Mouse (Mus musculus) kidney, postnatal 10 days (tissue): ENCODE measurements at regions not wholly inside any gene's neighbourhood (a gene's known extent, or its start where the extent isn't known, plus 50 kb on each side); places are given as distances from the start of the nearest gene placed in this dataset.

ENCODE experiments used
- DNase-seq: peaks from one replicate; pipeline ENCODE4 v3.0.0; 2021; ENCODE audit warnings: mixed read lengths

DNA sequence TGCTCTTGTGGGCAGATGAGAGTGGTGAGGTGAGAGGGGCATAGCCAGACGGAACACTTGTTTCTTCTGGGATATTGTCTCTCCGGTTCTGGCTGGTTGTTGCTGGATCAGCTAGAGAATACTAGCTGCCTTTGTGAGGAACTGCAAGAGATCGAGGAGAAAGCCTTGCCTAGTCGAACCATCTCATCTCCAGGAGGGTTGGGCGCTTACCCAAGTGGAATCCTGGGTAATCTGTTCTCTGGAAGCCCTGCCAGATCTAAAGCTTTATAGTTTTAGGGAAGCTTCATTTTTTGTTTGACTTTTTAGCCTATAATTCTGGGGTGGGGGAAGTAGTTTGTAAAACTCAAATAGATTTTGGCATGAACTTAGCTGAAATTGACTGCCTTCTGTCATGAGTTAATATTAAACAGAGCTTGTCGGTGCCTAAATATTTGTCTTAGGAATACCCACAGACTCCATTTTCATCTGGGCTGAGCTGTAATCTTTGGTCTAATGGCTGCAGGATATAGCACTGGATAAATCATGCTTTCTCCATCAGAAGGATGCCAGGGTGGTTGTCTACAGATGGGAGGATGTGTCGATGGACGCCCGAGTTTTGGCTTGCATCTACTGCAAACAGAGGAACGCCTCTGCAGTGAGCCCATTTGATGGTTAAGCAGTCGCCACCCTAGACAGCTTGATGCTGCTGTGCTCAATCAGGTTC, 279.1 kb upstream of the Zfp64 start:
- no peak for DNase-seq

DNA sequence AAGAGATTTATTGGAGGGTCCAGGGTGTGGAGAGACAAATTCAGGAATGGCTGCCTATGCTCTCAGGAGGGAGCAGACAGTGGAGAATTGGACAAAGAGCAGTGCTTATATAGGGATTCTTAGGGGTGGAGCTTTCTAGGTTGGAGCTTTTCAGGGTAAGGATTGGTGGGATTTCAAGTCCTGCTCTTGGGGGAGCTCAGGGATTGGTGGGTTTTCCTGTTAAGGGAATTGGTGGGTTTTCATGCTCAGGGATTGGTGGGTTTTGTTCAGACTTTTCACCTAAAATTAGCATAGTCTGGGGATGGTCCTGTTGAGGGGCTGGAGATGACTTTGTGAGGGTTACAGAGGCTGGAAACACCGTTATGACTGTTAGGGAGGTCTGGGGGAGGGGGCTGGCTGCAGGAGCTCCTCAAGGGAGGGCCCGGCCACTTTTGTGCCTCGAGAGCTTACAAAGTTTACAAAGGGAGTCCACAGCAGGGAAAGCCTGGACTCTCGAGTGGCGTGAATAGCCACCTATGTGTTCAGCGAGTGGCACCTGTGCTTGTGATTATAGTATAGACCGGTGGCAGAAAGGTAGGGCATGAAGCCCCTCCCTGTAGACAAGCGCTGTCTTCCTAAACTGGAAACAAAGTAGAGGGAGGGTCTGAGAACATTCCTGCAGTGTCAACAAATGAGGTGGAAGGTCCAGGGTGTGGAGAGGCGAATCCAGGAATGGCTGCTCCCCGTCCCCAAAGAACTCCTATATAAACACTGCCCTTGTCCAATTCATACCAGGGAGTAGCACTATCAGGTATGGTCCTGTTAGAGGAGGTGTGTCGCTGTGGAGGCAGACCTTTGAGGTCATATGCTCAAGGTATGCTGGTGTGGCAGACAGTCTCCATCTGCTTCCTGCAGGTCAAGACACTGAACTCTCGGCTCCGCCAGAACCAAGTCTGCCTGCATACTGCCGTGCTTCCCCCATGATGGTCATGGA, 278.1 kb upstream of the Zfp64 start:
- DNase-seq: no peak

DNA sequence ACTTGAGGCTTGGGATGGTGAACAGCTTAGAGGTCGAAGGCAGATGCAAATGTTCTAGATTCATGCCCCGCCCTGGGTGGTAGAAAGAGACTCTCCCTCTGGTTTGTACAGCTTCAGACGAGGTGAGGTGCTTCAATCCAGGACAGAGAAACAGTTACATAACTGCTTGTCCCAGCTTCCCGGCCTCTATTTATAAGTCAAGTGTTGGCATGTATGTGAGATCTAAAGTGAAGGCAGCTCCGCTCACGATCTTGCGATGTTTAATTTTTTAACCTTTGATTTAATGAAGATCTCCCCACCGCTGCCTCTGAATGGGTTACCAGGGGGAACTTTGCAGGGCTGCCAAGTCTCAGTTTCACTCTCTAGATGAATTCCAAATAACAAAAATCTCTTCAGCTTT, 266.9 kb upstream of the Zfp64 start:
- no peak for DNase-seq

DNA sequence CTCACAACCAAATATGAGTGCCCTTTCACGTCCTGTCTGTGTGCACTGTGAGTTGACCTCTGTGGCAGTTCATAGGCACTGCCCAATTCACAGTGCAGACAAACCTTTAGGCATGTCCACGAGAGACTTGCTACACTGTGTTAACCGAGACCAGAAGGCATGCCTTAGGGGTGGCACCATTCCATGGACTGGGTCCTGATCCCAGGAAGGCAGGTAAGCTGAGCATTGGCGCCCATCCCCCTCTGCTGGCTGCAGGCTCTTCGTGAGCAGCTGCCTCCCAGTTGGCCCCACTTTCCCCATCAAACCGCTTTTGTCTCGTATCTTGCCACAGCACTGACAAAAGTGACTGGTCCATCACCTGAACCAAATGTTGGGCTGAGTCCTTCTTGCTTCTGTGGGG, 265.8 kb upstream of the Zfp64 start:
- DNase-seq: no peak

DNA sequence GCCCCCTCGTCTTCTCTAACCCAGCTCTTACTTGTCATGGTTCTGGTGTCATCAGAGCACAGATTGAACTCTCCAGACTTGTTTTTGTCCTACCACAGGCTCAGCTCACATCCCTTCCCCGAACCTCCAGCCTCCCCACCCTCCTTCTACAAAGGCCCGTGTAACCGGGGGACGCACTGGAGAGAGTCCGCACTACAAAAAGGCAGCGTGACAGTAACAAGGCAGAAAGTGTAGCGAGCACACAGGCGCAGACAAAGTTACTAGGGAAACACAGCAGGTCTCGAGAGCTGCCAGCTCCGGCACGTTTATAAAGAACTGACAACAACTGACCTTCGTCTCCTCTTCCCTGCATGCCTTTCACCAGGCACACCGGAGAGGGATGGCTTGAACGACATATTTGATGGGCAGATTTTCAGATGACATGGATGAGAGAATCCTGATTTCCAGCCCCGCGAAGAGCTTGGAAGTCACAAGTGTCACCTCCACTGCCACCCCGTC, 260.2 kb upstream of the Zfp64 start:
- DNase-seq: no peak

DNA sequence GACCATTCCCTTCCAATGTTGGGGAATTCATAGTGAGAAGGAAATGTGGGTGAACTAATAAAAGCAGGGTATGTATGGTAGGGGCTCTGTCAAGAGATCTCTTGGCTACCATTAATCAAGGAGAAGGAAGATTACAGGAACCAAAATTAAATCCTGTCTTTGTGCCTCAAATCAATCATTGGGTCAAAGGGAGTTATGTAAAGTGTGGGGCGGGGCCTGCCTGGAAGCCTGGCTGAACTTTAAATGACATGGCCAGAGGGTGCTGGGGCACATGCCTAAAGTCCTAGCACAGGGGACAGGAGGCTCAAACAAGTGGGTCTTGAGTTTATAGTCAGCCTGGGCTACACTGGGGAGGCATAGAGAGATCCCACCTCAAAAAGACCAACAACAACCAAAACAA, 259.0 kb upstream of the Zfp64 start:
- DNase-seq: no peak

DNA sequence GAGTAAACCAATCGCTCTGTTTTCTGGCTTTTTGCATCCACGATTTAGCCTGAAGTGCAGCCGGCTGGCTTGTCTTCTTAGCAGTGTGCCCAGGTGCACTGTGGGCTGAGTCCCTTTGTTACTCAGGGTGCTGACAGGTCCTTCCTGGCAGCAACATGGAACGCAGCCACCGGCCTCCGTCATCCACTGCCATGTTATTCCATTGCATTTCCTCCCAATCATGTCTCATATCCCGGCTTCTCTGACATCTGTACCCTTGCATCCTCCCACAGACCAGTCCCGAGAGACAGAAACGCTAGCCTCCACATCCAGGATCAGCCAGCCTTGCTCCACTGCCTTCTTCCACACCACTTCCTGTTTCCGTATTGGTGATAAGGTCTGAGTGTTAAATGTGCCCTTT, 257.9 kb upstream of the Zfp64 start:
- DNase-seq: peak; percentile 76

DNA sequence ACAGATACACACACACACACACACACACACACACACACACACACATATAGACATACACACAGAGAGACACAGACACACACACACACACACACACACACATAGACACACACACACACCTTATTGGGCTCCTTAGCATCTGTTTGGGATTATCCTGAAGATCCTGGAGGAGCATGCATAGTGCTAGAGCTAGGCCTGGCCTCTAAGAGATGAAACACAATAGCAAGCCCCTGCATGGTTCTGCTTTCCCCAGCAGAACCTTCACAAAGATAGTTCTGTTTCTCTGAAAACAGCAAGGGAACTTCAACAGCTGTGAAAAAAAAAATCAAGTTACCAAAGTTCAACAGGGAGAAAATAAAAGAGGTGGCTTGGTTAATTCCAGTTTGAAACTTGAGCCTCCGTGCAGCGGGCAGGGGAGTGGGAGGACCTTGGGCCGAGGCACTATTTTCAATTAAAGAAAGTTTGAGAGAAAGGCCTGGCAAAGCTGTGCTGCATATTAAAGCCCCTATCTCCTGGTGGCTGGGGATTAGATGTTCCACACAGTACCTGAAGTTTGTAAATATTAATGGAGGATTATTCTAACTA, 257.4 kb upstream of the Zfp64 start:
- no peak for DNase-seq

DNA sequence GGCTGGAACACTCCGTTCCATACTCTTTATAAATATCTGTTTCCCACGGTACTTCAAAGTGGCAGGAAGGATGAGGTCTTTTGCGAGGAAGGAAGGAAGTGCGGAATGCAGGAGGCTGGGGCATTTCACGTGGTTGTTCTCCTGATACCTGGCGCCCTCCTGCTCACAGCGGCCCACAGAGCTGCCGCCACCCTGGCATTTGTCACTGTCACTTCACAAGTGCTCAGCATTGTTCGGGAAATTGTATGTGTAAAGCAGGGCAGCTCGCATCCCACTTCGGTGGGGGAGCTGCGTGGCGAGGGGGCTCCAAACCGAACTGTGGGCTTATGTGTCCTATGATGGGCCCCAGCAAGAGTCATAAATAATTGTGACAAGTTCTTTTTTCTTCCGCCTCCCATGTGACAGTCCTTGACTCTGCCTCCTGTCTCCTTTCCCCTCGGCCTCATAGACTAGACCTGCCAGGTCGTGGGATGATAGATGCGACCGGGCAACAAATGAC, 248.9 kb upstream of the Zfp64 start:
- peak; percentile 27 for DNase-seq

DNA sequence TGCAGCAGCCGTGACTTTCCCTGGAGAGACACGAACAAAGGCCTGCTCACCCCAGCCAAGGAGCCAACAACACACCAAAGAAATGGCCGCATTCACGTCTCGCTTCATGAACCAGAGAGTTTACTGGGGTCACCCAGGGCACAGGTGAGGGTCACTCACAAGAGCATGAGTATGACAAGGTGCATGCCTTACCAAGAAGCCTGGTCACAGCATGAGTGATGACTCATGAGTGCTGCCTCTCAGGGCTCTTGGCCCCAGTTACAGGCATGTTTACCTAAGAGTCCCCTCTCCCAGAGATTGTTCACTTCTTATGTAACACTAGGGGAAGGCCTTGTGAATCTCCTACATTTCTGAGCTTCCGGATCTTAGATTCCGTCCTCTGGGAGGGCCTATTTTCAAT, 236.6 kb upstream of the Zfp64 start:
- DNase-seq: no peak

DNA sequence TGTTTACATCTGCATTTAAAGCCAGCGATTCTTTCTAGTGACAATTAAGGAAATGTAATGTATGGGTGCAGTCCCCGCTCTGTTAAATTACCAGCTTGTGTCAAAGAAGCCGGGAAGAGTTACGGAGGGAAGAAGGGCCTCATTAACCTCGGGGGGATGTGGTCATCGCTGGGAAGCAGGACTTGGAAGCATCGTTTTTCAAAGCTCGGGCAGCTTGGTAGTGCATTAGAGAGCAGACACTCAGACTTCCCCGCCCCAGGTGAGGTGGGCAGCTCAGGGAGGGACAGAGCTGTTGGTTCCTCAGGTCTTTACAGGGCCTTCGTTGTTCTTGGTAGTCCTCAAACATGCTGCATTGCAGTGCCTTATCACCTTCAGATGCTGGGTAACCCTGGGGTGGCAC, 236.1 kb upstream of the Zfp64 start:
- no peak for DNase-seq

DNA sequence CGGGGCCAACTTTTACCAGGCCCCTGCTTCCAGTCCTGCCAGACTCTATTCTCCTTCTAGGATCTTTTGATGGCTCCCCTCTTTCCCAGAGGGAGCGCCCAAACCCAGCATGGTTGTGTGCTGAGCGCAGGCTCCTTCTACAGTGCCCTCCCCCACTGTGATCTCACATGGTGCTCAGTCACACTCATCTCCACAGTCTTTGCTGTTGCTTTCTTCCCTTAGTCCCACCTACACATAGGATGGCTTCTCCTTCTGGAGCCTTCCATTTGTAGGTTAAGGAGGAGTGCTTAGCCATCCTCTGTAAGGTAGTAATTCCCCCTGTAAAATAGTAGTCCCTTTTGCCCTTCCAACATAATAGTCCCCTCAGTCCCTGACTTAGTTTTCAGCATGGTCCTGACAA, 222.2 kb upstream of the Zfp64 start:
- DNase-seq: no peak

DNA sequence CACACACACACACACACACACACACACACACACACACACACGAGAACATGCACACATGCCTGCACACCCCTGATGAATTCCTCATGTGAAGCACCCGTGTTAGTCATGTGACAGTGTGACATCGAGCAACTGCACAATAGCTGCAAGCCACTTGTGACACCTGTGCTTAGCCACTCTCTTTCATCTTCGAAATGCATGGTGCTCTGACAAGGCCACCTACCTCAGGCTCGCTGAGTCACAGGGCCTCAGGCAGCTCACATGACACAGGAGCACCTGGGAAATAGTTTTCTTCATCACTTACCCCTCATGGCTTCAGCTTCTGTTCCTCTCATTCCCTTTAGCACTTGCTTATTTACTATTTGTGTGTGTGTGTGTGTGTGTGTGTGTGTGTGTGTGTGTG, 213.4 kb upstream of the Zfp64 start:
- DNase-seq: no peak

DNA sequence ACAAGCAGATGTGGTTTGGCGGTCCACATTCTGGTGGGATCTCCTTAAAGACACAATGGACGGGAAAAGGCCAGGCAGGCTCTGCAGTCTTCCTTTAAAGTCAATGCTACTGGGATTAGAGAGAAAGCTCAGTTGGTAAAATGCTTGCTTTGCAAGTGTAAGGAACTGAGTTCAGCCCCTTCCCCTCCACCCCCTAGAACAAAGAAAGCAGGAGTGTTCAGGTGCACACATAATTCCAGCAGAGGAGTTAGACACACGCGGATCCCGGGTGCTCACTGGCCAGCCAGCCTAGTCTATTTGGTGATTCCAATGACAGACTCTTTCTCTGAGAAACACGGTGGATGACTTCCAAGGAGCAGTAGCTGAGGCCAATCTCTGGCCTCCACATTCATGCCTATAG, 213.0 kb upstream of the Zfp64 start:
- no peak for DNase-seq

DNA sequence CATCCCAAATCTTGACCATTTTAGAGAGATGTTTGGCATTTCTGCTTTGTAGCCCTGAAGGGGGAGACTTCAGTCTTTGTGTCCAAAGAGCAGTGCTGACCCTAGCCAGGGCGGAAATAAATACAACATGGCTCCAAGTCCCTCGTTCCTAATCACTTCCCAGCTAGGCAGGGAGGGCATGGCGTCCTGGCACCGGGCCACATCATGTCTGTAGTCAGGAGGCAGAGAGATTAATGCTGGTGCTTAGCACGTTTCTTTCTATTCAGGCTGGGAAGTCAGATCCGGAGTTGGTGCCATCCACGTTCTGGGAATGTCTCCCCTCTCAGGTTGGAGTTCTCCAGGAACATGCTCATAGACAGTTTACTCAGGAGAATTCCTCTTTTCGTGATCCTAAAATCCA, 206.3 kb upstream of the Zfp64 start:
- peak; percentile 40 for DNase-seq

DNA sequence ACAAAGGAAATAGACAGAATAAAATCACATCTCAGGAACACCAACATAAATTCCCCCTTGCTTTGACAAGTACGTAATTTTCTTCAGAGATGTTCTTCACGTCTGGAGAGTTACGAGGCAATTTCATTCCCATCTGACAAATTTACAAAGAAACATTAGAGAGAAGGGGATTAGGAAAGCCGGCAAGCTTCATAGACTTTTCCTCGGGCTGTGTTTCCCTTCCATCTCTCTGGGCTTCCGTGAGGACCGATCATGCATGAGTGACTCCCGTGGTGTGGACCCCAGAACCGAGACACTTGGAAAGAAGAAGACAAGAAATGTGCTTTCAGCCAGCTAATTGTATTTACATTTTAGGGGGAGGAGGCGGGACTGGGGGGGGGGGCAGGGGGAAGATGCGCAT, 203.4 kb upstream of the Zfp64 start:
- DNase-seq: no peak

DNA sequence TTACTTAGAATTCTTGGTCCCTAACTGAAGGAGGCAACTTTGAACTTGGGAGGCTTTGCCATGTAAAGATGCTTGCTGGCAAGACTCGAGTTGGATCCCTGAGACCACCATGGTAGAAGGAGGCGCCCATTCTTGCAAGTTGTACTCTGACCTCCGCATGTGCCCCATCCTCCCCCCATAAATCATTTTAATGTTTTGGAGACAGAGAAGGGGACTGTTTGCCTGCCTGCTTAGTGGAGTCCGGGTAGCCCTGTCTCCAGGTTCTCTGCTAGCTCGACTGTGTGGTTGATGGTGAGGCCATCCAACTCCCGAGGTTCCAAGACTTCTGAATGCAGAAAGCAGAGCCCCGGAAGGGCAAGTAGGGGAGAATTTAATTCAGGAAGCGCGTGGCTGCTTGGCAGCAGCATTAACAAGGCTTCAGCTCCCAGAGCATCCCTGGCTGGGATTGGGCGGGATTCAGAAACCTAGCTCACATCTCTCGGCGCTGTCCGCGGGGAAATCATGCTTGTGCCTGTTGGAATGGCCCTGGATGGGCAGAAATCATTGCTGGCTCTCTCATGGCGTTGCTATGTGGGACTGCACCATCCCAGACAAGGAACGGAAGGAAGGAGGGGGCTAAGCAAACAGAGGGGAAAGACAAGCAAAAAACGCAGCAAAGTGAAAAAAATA, 202.8 kb upstream of the Zfp64 start:
- DNase-seq: peak; percentile 43

DNA sequence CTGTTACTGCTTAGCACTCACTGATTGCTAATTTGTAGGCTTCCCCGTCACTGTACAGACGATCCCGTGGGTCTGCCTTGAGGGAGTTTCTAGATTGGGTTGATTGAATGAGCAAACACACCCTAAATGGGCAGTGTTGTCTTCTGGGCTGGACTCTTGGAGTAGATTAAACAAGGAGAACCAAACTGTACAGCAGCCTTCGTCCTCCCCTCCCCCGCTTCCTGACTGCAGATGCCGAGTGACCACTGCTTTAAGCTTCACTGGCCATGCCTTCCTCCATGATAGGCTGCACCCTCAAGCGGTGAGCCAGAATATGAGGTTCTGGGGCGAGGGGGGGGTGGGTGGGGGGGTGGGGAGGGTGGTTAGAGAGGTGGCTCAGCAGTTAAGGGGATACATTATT, 201.5 kb upstream of the Zfp64 start:
- peak; percentile 46 for DNase-seq

DNA sequence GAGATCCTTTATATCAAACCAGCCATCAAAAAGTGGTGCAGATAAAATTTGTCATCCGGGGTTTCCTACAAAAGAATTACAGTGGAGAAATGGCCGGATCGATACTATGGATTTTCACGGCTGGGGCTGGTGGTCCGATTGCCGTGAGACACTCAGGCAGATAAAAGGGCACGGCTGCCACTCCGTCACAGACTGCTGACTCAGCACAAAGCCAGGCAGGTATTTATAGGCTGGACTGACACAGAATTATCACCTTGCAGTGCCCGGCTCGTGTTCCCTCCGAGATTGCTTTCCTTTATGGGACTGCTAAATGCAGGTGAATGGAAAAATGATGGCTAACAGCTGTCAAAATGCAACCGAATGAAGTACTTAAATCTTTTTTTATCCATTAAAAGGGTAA, 199.5 kb upstream of the Zfp64 start:
- DNase-seq: no peak

DNA sequence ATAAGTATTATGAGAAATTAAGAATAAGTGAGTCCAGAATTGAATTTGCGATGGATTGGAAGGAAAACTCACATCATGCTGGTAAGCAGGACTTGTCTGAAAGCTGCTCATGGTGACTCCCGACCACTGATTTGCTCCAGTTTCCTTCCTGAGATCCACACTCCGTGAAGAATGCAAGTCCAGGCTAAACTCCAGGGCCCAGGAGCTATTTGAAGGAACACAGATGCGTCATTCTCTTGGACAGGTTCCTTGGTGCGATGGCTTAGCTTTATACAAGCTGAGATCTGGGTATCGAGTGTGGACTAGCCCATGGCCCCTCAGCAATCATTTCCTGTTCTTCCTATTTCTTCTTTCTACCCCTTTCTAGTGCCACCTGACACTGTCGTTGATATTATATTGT, 192.3 kb upstream of the Zfp64 start:
- DNase-seq: no peak

DNA sequence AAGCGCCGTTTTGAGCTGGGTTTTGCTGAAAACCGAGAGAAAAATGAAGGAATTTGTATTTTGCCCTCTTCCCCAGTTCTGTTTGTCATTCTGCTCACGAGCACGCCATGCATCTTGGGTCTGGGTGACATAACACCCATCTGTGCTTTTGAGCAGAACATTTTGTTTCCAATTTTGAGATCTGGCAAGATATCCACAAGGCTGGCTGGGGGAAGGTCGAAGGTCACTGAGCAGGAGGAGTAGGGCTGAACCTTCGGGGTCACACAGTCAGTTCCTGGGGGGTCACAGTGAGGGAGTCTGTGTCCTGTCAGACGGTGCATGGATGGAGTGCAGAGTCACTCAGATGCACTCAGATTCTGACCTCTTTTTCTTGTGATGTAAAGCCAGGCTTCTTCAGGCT, 186.8 kb upstream of the Zfp64 start:
- DNase-seq: no peak

DNA sequence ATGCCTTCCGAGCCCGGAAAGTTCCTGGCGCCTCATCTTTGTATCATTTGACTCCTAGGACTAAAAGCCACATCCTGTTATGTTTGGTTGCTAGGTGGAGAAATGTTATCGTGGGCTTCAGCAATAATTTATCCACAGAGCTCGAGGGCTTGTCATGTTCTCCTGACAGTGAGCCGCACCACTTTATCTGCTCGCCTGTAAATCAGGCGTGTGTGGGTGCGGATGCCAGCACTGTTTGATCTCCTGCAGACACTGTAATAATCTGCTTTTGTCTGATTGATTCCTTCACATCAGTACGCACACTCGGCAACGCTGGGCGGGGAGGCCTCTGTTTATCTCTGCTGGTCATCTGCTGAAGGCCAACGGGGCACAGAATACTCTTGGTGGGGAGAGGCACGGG, 178.5 kb upstream of the Zfp64 start:
- no peak for DNase-seq

DNA sequence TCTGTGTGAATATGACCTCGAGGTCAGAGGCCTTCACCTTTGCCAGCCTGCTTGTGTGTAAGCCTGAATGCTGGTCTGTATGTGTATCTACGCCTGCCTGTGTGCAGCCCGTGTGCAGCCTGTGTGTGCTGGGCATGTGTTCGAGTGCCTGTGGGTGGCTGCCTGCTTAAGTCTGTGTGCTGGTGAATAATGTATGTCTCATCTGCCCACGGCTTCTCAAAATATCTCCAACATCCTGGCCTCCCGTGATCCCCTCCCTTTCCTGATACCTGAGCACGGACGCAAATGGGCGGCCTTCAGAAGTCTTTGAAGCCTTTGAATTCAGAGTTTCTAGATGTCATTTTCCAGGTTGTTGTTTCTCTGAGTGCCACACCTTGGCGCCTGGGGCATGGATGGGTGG, 170.1 kb upstream of the Zfp64 start:
- DNase-seq: no peak
